Mouse (Mus musculus): Measurements from ENCODE around the gene Arsb. TPM values are rescaled to one million over a fixed set of nuclear protein-coding genes. Genes with fewer than 3 reads are reported as not detected.
"Not testable (repeated sequence)": the region's sequence is repeated elsewhere in the genome, so short reads cannot be mapped to it uniquely, and the experiment has no call there.

Gene Arsb
- polyA plus RNA-seq, 1 experiment = 8.9 TPM

DNA sequence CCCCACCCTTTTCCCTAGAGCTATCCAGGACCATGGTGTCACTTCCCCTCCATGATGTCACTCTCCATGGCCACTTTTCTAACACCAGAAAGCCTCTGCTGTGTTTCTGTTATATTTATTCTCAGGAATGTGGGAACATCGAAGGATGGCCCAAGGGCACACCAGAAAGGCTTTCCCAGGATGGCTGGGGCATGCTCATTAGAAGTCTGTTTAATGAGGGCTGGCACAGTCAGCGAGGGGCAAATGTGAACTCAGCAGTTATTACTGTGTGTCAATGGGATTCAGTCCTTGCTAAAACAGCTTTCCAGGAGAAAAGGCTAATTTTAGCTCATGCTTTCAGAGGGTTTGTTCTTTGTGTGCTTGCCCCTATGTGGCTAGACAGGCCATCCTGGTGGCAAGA lies 213.1 kb downstream of the Arsb start:
- WGBS = 78% methylated on average over 2 of the region's 2 CpGs
- Histone ChIP-seq H3K4me3 (replicated peaks; ENCODE audit: control insufficient read depth, low read depth, low read length) (no peak overlapping the region), H3K4me1 (ENCODE audit: control insufficient read depth, insufficient read depth, low read length) (peaks cover 5% of the 10 kb centered on the region), H3K27ac (ENCODE audit: control insufficient read depth, insufficient read depth, low read depth, low read length, poor library complexity) (no peak overlapping the region)
- TF ChIP-seq CTCF (IDR thresholded peaks at IDR 0.05; ENCODE audit: control insufficient read depth, insufficient read depth, low read length) (no peak), POLR2A (IDR thresholded peaks at IDR 0.05; ENCODE audit: borderline replicate concordance, control insufficient read depth, low read depth, low read length) (no peak)

- Histone ChIP-seq H3K4me3 (replicated peaks; ENCODE audit: control insufficient read depth, low read depth, low read length) (no peak overlapping the region), H3K4me1 (ENCODE audit: control insufficient read depth, insufficient read depth, low read length) (peaks cover 7% of the 10 kb centered on the region), H3K27ac (ENCODE audit: control insufficient read depth, insufficient read depth, low read depth, low read length, poor library complexity) (no peak overlapping the region)
- TF ChIP-seq CTCF (IDR thresholded peaks at IDR 0.05; ENCODE audit: control insufficient read depth, insufficient read depth, low read length) (no peak), POLR2A (IDR thresholded peaks at IDR 0.05; ENCODE audit: borderline replicate concordance, control insufficient read depth, low read depth, low read length) (no peak)
- 68% methylated on average over 7 of the region's 7 CpGs for WGBS
Measured at GRCm38 (mm10) chr13:93985181-93985580, 213.8 kb downstream of the Arsb start.

DNA sequence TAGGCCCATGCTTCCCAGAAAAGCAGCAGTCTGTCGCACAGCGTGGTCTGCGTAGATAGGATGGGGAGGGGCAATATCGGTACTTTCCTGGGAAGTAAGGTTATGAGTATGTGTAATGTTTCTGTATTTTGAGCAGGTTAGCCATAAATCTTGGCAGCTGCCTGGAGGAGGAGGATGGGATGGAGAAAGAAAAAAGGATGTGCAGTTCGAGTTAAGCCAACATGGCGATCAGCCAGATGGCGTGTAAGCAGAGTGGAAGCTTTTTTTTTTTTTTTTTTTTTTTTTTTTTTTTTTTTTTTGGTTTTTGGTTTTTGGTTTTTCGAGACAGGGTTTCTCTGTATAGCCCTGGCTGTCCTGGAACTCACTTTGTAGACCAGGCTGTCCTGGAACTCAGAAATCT lies 214.3 kb downstream of the Arsb start:
- not testable (repeated sequence) for H3K4me3 ChIP-seq (replicated peaks; ENCODE audit: control insufficient read depth, low read depth, low read length); H3K4me1 ChIP-seq (ENCODE audit: control insufficient read depth, insufficient read depth, low read length); H3K27ac ChIP-seq (ENCODE audit: control insufficient read depth, insufficient read depth, low read depth, low read length, poor library complexity)
- 59% methylated on average over 8 of the region's 8 CpGs for WGBS

- Histone ChIP-seq H3K4me3 (replicated peaks; ENCODE audit: control insufficient read depth, low read depth, low read length) (no peak overlapping the region), H3K27ac (ENCODE audit: control insufficient read depth, insufficient read depth, low read depth, low read length, poor library complexity) (no peak overlapping the region), H3K4me1 (ENCODE audit: control insufficient read depth, insufficient read depth, low read length) (peaks cover 8% of the 10 kb centered on the region)
- TF ChIP-seq POLR2A (IDR thresholded peaks at IDR 0.05; ENCODE audit: borderline replicate concordance, control insufficient read depth, low read depth, low read length) (no peak), CTCF (IDR thresholded peaks at IDR 0.05; ENCODE audit: control insufficient read depth, insufficient read depth, low read length) (no peak)
- 75% methylated on average over 7 of the region's 7 CpGs for WGBS
Measured at GRCm38 (mm10) chr13:93987611-93988010, 216.2 kb downstream of the Arsb start.

- 42% methylated on average over 4 of the region's 4 CpGs for WGBS
- TF ChIP-seq POLR2A (IDR thresholded peaks at IDR 0.05; ENCODE audit: borderline replicate concordance, control insufficient read depth, low read depth, low read length) (no peak), CTCF (IDR thresholded peaks at IDR 0.05; ENCODE audit: control insufficient read depth, insufficient read depth, low read length) (no peak)
- Histone ChIP-seq H3K4me1 (ENCODE audit: control insufficient read depth, insufficient read depth, low read length) (peaks cover 8% of the 10 kb centered on the region), H3K27ac (ENCODE audit: control insufficient read depth, insufficient read depth, low read depth, low read length, poor library complexity) (peak overlapping the region; percentile 72), H3K4me3 (replicated peaks; ENCODE audit: control insufficient read depth, low read depth, low read length) (no peak overlapping the region)
Measured at GRCm38 (mm10) chr13:93989208-93989607, 217.8 kb downstream of the Arsb start.

GRCm38 (mm10) chr13:93989736-93990611 lies 218.5 kb downstream of the Arsb start:
- Histone ChIP-seq H3K4me3 (replicated peaks; ENCODE audit: control insufficient read depth, low read depth, low read length) (peak overlapping the region; percentile 9), H3K27ac (ENCODE audit: control insufficient read depth, insufficient read depth, low read depth, low read length, poor library complexity) (peak overlapping the region; percentile 73), H3K4me1 (ENCODE audit: control insufficient read depth, insufficient read depth, low read length) (peaks cover 10% of the 10 kb centered on the region)
- TF ChIP-seq POLR2A (IDR thresholded peaks at IDR 0.05; ENCODE audit: borderline replicate concordance, control insufficient read depth, low read depth, low read length) = no peak
- no peak for TF ChIP-seq CTCF (IDR thresholded peaks at IDR 0.05; ENCODE audit: control insufficient read depth, insufficient read depth, low read length)
- 26% methylated on average over 11 of the region's 11 CpGs for WGBS

- Histone ChIP-seq H3K27ac (ENCODE audit: control insufficient read depth, insufficient read depth, low read depth, low read length, poor library complexity) (peak overlapping the region; percentile 73), H3K4me3 (replicated peaks; ENCODE audit: control insufficient read depth, low read depth, low read length) (no peak overlapping the region), H3K4me1 (ENCODE audit: control insufficient read depth, insufficient read depth, low read length) (peaks cover 7% of the 10 kb centered on the region)
- 42% methylated on average over 3 of the region's 3 CpGs for WGBS
- TF ChIP-seq POLR2A (IDR thresholded peaks at IDR 0.05; ENCODE audit: borderline replicate concordance, control insufficient read depth, low read depth, low read length) (no peak), CTCF (IDR thresholded peaks at IDR 0.05; ENCODE audit: control insufficient read depth, insufficient read depth, low read length) (no peak)
Measured at GRCm38 (mm10) chr13:93990841-93991240, 219.4 kb downstream of the Arsb start.

GRCm38 (mm10) chr13:93992342-93992882 lies 221.0 kb downstream of the Arsb start:
- Histone ChIP-seq H3K27ac (ENCODE audit: control insufficient read depth, insufficient read depth, low read depth, low read length, poor library complexity) (no peak overlapping the region), H3K4me1 (ENCODE audit: control insufficient read depth, insufficient read depth, low read length) (peaks cover 7% of the 10 kb centered on the region), H3K4me3 (replicated peaks; ENCODE audit: control insufficient read depth, low read depth, low read length) (no peak overlapping the region)
- 82% methylated on average over 5 of the region's 5 CpGs for WGBS
- TF ChIP-seq CTCF (IDR thresholded peaks at IDR 0.05; ENCODE audit: control insufficient read depth, insufficient read depth, low read length) (no peak), POLR2A (IDR thresholded peaks at IDR 0.05; ENCODE audit: borderline replicate concordance, control insufficient read depth, low read depth, low read length) (no peak)

Other genes with a start within 250 kb of the Arsb start
- 1.1 and 2.6 TPM in 2 replicates for gene Bhmt, start 133.7 kb upstream of the Arsb start, polyA plus RNA-seq (2011; ENCODE audit: insufficient read depth, insufficient read length, low replicate concordance, missing spikeins)
- 1.8 TPM in 1 of 2 replicates, not detected in the other for gene Bhmt2, start 97.3 kb upstream of the Arsb start, polyA plus RNA-seq (2011; ENCODE audit: insufficient read depth, insufficient read length, low replicate concordance, missing spikeins)
- gene Dmgdh, start 97.2 kb upstream of the Arsb start, polyA plus RNA-seq (2011; ENCODE audit: insufficient read depth, insufficient read length, low replicate concordance, missing spikeins) = 5.6 TPM in 1 of 2 replicates, not detected in the other